Mouse (Mus musculus) CH12.LX (cell line): Measurements from ENCODE around the gene Tmem164. TPM values are rescaled to one million over a fixed set of nuclear protein-coding genes. Genes with fewer than 3 reads are reported as not detected.
A peak's percentile ranks its signal among the peaks of the same experiment; 100 is the strongest.

ENCODE experiments used
- DNase-seq: peaks from one replicate; pipeline ENCODE4 v3.0.0-alpha.2; 2013; ENCODE audit errors: extremely low read depth
- H3K27ac ChIP-seq: 2 replicates; pipeline ENCODE4 v1.5.1; 2012; ENCODE audit warnings: low read depth, mild to moderate bottlenecking, control low read depth, moderate library complexity; ENCODE audit not compliant: insufficient read depth
- H3K27me3 ChIP-seq: replicated peaks from 2 replicates; pipeline ENCODE3; 2012; ENCODE audit warnings: inconsistent platforms
- H3K36me3 ChIP-seq, 2 experiments: replicated peaks in 1 of 2; 2 replicates each; pipeline versions ENCODE3 to v1.6.1; 2012; ENCODE audit warnings: inconsistent platforms in 1 of 2, low read length in 1 of 2, mild to moderate bottlenecking in 1 of 2, mixed read lengths in 1 of 2, moderate library complexity in 1 of 2; ENCODE audit not compliant: control insufficient read depth in 1 of 2, insufficient read depth in 1 of 2
- H3K4me1 ChIP-seq, 2 experiments: 2 replicates each; pipeline ENCODE4 v1.6.1; 2012; ENCODE audit warnings: inconsistent platforms in 1 of 2, moderate library complexity in 1 of 2; ENCODE audit not compliant: insufficient read depth in 2 of 2, control insufficient read depth in 1 of 2
- H3K4me2 ChIP-seq: 2 replicates; pipeline ENCODE4 v1.6.1; 2012; ENCODE audit warnings: low read depth, mild to moderate bottlenecking, control low read depth; ENCODE audit not compliant: poor library complexity, insufficient read depth, severe bottlenecking
- H3K4me3 ChIP-seq, 3 experiments: fragments of 150-350 bp in 1 of 3; sonication (generic) in 1 of 3; replicated peaks in 1 of 3; 2 replicates each; pipeline versions ENCODE3 to v1.5.1; 2011 to 2012; ENCODE audit warnings: low read depth in 2 of 3, low read length in 2 of 3, mild to moderate bottlenecking in 2 of 3, moderate library complexity in 2 of 3, control low read depth in 1 of 3, improper control_type of control experiment in 1 of 3, inconsistent platforms in 1 of 3, mixed read lengths in 1 of 3; ENCODE audit not compliant: poor library complexity in 1 of 3
- H3K79me2 ChIP-seq: replicated peaks from 2 replicates; pipeline ENCODE4 v1.6.1; 2012; ENCODE audit warnings: mild to moderate bottlenecking, moderate library complexity; ENCODE audit not compliant: control insufficient read depth, poor library complexity, insufficient read depth, severe bottlenecking; ENCODE audit errors: extremely low read depth
- H3K9ac ChIP-seq: 2 replicates; pipeline ENCODE4 v1.6.1; 2012; ENCODE audit warnings: low read depth, mild to moderate bottlenecking, control low read depth, moderate library complexity; ENCODE audit not compliant: insufficient read depth
- H3K9me3 ChIP-seq: replicated peaks from 2 replicates; pipeline ENCODE3; 2012; ENCODE audit warnings: low read length, inconsistent platforms, mixed read lengths
- BHLHE40 ChIP-seq: IDR thresholded peaks from 2 replicates; pipeline ENCODE4 v1.6.1; 2011; ENCODE audit warnings: mild to moderate bottlenecking, low read depth, low read length, improper control_type of control experiment
- ETS1 ChIP-seq: conservative IDR thresholded peaks from 2 replicates; pipeline ENCODE4 v1.6.1; 2012; ENCODE audit warnings: low read depth, mild to moderate bottlenecking, inconsistent platforms, low read length, improper control_type of control experiment, moderate library complexity
- HCFC1 ChIP-seq: IDR thresholded peaks from 2 replicates; pipeline ENCODE4 v1.6.1; 2012; ENCODE audit warnings: low read depth, mild to moderate bottlenecking, inconsistent platforms, low read length, improper control_type of control experiment
- IRF4 ChIP-seq: IDR thresholded peaks from 2 replicates; pipeline ENCODE4 v1.6.1; 2014; ENCODE audit warnings: low read depth, mild to moderate bottlenecking, inconsistent platforms, low read length, improper control_type of control experiment
- NELFE ChIP-seq: IDR thresholded peaks from 2 replicates; pipeline ENCODE4 v1.6.1; 2011; ENCODE audit warnings: low read depth, low read length, improper control_type of control experiment
- POLR2AphosphoS2 ChIP-seq: IDR thresholded peaks from 2 replicates; pipeline ENCODE4 v1.6.1; 2011; ENCODE audit warnings: low read depth, low read length, improper control_type of control experiment
- RAD21 ChIP-seq: IDR thresholded peaks from 2 replicates; pipeline ENCODE4 v1.6.1; 2011; ENCODE audit warnings: low read depth, mild to moderate bottlenecking, low read length, improper control_type of control experiment, moderate library complexity
- RCOR1 ChIP-seq: conservative IDR thresholded peaks from 2 replicates; pipeline ENCODE4 v1.6.1; 2012; ENCODE audit warnings: low read depth, mild to moderate bottlenecking, inconsistent platforms, low read length, improper control_type of control experiment
- USF2 ChIP-seq: conservative IDR thresholded peaks from 2 replicates; pipeline ENCODE4 v1.6.1; 2011; ENCODE audit warnings: low read depth, low read length, improper control_type of control experiment
- dilution Hi-C: fragments of 300-500 bp; cut with MboI; formaldehyde crosslinking; loops from 2 replicates; pipeline ENCODE4 v1.14.3; 2020; ENCODE audit warnings: low sequenced_read_pairs; ENCODE audit not compliant: extremely low pct_unique_long_range_greater_than_20kb, extremely low pct_ligation_motif_present
- in situ Hi-C: fragments of 300-500 bp; cut with MboI; formaldehyde crosslinking; loops from 3 replicates; pipeline ENCODE4 v1.14.3; 2019; ENCODE audit warnings: low sequenced_read_pairs, low pct_ligation_motif_present, low pct_unique_long_range_greater_than_20kb, mixed read lengths
- polyA plus RNA-seq: library from polyadenylated mRNA; unstranded; fragments of >175 nt; gene quantifications from 2 replicates; pipeline ENCODE4 v1.2.1, GENCODE M21; 2012; ENCODE audit warnings: low read depth; ENCODE audit not compliant: insufficient read length
- total RNA-seq, 2 experiments: library from RNA; depleted of rRNA; stranded (reverse); fragments of 300-350 nt in 1 of 2; fragments of >200 nt in 1 of 2; gene quantifications; 2 replicates each; pipeline ENCODE4 v1.2.3; 2012 to 2014

Gene Tmem164
- total and polyA plus RNA-seq, 3 experiments = 19.2 to 22.7 (median 21.5) TPM

DNA sequence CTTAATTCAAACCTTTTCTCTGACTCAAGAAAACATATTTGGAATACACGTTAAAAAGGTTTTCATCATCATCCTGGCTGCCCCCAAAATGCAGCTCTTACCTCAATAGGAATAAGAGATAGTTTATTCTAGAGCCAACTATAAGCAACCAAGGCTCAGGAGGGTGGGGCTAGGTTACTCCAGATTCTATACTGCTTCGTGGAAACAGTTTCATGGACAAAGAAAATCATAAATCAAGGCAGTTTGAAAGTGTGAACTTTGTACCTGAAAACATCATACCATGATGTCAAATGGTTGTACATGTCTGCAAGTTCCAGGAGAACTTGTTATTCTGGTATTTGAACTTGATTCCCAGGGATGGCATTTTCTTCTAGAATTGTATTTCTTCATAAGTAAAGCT, 48.3 kb downstream of the Tmem164 start:
- Histone ChIP-seq H3K4me1 (no peaks in the 10 kb centered on the region), H3K27ac (no peak overlapping the region), H3K9ac (no peak overlapping the region), H3K27me3 (no peaks in the 10 kb centered on the region), H3K9me3 (no peaks in the 10 kb centered on the region), H3K4me3 (no peak overlapping the region), H3K79me2 (no peaks in the 10 kb centered on the region), H3K4me2 (no peak overlapping the region), H3K36me3 (peaks cover 0 to 21% of the 10 kb centered on the region in 2 experiments)
- in situ Hi-C loops (no loop called here), dilution Hi-C loops (no loop called here)
- DNase-seq = no peak
- TF ChIP-seq POLR2AphosphoS2 (no peak), ETS1 (no peak), RCOR1 (no peak)

GRCm38 (mm10) chrX:142737099-142737498, 55.9 kb downstream of the Tmem164 start:
- Histone ChIP-seq H3K4me3 (no peak overlapping the region), H3K36me3 (peaks cover 4 to 16% of the 10 kb centered on the region in 2 experiments), H3K9ac (no peak overlapping the region), H3K4me1 (peaks cover 3 to 21% of the 10 kb centered on the region in 2 experiments; a peak in 2 of 4 replicates), H3K27ac (no peak overlapping the region), H3K9me3 (no peaks in the 10 kb centered on the region), H3K27me3 (no peaks in the 10 kb centered on the region), H3K4me2 (no peak overlapping the region), H3K79me2 (no peaks in the 10 kb centered on the region)
- in situ Hi-C loops (no loop called here), dilution Hi-C loops (no loop called here)
- TF ChIP-seq BHLHE40 (peak; percentile 76), IRF4 (no peak), ETS1 (0 out of 2 replicates have a peak, but pooled peaks have one; percentile 9)
- peak; percentile 27 for DNase-seq

GRCm38 (mm10) chrX:142737719-142738118, 56.5 kb downstream of the Tmem164 start:
- dilution Hi-C loops = no loop called here
- TF ChIP-seq USF2 = no peak
- no peak for TF ChIP-seq NELFE
- no peak for TF ChIP-seq RAD21
- TF ChIP-seq HCFC1 = no peak
- TF ChIP-seq, all 38 proteins: peak for 0
- peaks cover 3 to 21% of the 10 kb centered on the region in 2 experiments; a peak in 2 of 4 replicates for H3K4me1 ChIP-seq
- no peak overlapping the region for H3K9ac ChIP-seq
- H3K9me3 ChIP-seq = no peaks in the 10 kb centered on the region
- no peaks in the 10 kb centered on the region for H3K79me2 ChIP-seq
- no peaks in the 10 kb centered on the region for H3K27me3 ChIP-seq
- peak overlapping the region; percentile 36; the same call in 1 of the 2 replicates for H3K4me2 ChIP-seq
- in situ Hi-C loops = no loop called here
- H3K27ac ChIP-seq = no peak overlapping the region
- DNase-seq = peak; percentile 45
- H3K36me3 ChIP-seq = peaks cover 4 to 16% of the 10 kb centered on the region in 2 experiments
- no peak overlapping the region for H3K4me3 ChIP-seq
